Mouse (Mus musculus): ENCODE data around the gene Hpf1. TPM values are rescaled to one million over a fixed set of nuclear protein-coding genes. Genes with fewer than 3 reads are reported as not detected.

Gene Hpf1
- 85.2 TPM for polyA plus RNA-seq (2017; shearing (Covaris generic))

GRCm38 (mm10) chr8:60889843-60890519, at the start of gene Hpf1:
Hpf1 (plus strand) TSS chr8:60890418.

Other genes starting within 250 kb of the Hpf1 start
- gene Clcn3, start 92.9 kb downstream of the Hpf1 start, polyA plus RNA-seq (2017; shearing (Covaris generic)): 36.7 TPM
- gene Nek1, start 102.8 kb downstream of the Hpf1 start, polyA plus RNA-seq (2017; shearing (Covaris generic)): 10.5 TPM